Mouse (Mus musculus) urinary bladder, postnatal 36 days (tissue): ENCODE data around the gene Rsrp1.

Experiments used
- DNase-seq, 2 experiments: peaks; one replicate each; pipeline ENCODE4 v3.0.0; 2022; ENCODE audit warnings: low spot score in 2 of 2, mixed read lengths in 1 of 2

The Rsrp1 gene

GRCm38 (mm10) chr4:134963021-134963776 lies 39.8 kb downstream of the Rsrp1 start:
- no peak for DNase-seq

DNA sequence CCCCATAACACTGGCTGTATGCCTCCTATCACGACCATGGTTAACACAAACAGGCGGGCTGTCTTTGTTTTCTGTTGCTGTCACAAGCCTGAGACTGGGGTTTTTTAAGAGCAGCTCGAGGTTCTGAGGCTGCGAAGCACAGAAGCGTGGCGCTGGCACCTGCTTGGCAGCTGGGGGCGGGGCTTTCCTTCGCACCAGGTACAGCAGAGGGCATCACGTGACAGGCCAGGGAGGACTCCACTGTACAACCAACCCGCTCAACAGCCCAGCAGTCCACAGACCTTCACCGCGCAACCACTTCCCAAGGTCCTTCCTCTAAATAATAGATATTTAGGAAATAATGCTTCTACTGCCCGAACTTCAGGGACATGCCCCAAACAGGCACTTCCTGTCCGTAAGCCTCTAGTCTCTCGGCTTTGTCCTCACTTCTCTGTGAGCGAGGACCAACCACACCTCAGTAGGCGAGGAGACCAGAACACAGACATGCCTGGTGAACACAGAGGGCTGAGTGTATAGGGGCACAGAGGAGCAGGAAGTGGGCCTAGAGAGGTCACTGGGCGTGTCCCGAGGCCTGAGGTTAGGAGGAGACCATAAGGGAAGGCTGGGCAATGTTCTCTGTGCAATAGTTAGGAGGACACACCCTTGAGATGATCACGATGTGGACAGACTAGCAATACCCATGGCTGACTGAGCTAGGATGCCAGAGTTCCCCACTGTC lies 44.7 kb downstream of the Rsrp1 start:
- no peak for DNase-seq

- DNase-seq = no peak
Measured at GRCm38 (mm10) chr4:134968605-134968976, 45.2 kb downstream of the Rsrp1 start.

DNA sequence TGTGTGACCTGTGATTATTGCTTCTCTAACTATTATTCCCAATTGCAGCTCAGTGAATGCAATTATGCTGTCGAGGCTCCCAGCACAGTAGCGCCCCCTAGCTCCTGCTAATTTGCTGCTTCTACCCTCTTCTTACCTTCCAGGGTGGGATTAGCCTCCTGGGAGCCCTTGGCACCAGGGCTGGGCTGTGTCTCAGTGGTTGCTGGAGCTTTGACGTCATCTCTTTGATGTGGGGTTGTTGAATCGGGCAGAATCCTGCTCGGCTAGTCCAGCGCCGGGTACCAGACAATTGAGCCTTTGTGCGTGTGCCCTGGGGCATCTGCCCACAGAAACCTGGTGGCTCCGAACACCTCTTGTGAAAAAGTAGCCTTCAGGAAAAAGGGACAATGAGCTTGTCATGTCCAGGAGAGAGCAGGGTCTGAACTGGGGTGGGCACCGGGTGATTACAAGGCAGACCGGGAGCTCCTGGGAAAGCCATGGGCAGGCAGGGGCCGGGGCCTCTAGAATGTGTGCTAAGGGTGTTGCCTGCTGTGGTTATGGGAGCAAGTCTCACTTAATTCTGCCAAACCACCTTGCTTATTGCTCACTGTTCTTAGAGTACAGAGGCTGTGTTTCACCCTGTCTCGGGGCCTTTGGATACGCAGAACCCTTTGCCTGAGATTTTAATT lies 52.0 kb downstream of the Rsrp1 start:
- DNase-seq = no peak

DNA sequence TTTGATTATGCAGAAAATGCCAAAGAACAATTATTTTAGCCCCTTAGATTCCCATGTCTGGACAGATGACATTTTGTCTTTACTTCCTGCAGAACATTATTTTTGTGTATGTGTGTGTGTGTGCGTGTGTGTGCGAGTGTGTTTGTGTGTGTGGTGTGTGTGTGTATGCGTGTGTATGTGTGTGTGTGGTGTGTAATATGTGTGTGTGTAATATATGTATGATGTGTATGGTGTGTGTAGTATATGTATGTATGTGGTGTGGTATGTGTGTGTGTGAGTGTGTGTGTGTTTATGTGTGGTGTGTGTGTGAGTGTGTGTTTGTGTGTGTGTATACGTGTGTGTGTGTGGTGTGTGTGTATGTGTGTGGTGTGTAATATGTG lies 52.5 kb downstream of the Rsrp1 start:
- no peak for DNase-seq
